Mouse (Mus musculus) forebrain, postnatal 0 days (tissue): ENCODE measurements around the gene Wdr74. TPM values are rescaled to one million over a fixed set of nuclear protein-coding genes. Genes with fewer than 3 reads are reported as not detected.

ENCODE experiments used
- ATAC-seq: fragments of 200-750 bp; cut with Nextera tagmentation; 2 replicates; pipeline ENCODE4 v1.8.0; 2017; ENCODE audit warnings: mild to moderate bottlenecking, moderate library complexity
- DNase-seq: peaks from one replicate; pipeline ENCODE4 v3.0.0-alpha.2; 2015
- H3K27ac ChIP-seq: fragments of 300-500 bp; sonication (generic); 2 replicates; pipeline ENCODE4 v1.5.1; 2014; ENCODE audit warnings: low read depth, mild to moderate bottlenecking, antibody characterized with exemption, low read length, moderate library complexity, mixed read lengths
- H3K27me3 ChIP-seq: fragments of 300-500 bp; sonication (generic); 2 replicates; pipeline ENCODE4 v1.6.1; 2014; ENCODE audit warnings: mild to moderate bottlenecking, low read length, mixed read lengths; ENCODE audit not compliant: insufficient read depth
- H3K36me3 ChIP-seq: fragments of 300-500 bp; sonication (generic); 2 replicates; pipeline ENCODE4 v1.6.1; 2014; ENCODE audit warnings: mild to moderate bottlenecking, moderate library complexity; ENCODE audit not compliant: insufficient read depth
- H3K4me1 ChIP-seq: fragments of 300-500 bp; sonication (generic); 2 replicates; pipeline ENCODE4 v1.6.1; 2014; ENCODE audit warnings: antibody characterized with exemption; ENCODE audit not compliant: insufficient read depth
- H3K4me2 ChIP-seq: fragments of 300-500 bp; sonication (generic); 2 replicates; pipeline ENCODE4 v1.6.1; 2014; ENCODE audit warnings: low read depth, mild to moderate bottlenecking, moderate library complexity
- H3K4me3 ChIP-seq: fragments of 300-500 bp; sonication (generic); 2 replicates; pipeline ENCODE4 v1.5.1; 2014; ENCODE audit warnings: low read depth, low read length, mixed read lengths
- H3K9ac ChIP-seq: fragments of 300-500 bp; sonication (generic); 2 replicates; pipeline ENCODE4 v1.6.1; 2014; ENCODE audit warnings: mild to moderate bottlenecking
- H3K9me3 ChIP-seq: fragments of 300-500 bp; sonication (generic); 2 replicates; pipeline ENCODE4 v1.6.1; 2016; ENCODE audit warnings: low read length
- CTCF ChIP-seq: sonication (generic); IDR thresholded peaks from 2 replicates; pipeline ENCODE4 v1.5.1; 2016; ENCODE audit warnings: antibody characterized with exemption, control low read depth, low read depth
- WGBS: fragments of 180-500 bp; shearing (Covaris S2); extraction: QIAGEN DNeasy Blood & Tissue Kit; methylation state at CpG from one replicate; pipeline ENCODE4 v1.1.7; 2014; 5-methylcytosine and 5-hydroxymethylcytosine counted together
- polyA plus RNA-seq: library from polyadenylated mRNA; unstranded; fragments of >200 nt; fragmentation: Nextera tagmentation; extraction: Ambion mirVana; gene quantifications from 2 replicates; pipeline ENCODE4 v1.2.1, GENCODE M21; 2015
- total RNA-seq: library from RNA; depleted of rRNA; stranded (reverse); fragments of >200 nt; gene quantifications from 2 replicates; pipeline ENCODE4 v1.2.3, GENCODE M21; 2014

Gene Wdr74
- total and polyA plus RNA-seq, 2 experiments from 2014 or later, result 74.1 to 98.7 TPM

DNA sequence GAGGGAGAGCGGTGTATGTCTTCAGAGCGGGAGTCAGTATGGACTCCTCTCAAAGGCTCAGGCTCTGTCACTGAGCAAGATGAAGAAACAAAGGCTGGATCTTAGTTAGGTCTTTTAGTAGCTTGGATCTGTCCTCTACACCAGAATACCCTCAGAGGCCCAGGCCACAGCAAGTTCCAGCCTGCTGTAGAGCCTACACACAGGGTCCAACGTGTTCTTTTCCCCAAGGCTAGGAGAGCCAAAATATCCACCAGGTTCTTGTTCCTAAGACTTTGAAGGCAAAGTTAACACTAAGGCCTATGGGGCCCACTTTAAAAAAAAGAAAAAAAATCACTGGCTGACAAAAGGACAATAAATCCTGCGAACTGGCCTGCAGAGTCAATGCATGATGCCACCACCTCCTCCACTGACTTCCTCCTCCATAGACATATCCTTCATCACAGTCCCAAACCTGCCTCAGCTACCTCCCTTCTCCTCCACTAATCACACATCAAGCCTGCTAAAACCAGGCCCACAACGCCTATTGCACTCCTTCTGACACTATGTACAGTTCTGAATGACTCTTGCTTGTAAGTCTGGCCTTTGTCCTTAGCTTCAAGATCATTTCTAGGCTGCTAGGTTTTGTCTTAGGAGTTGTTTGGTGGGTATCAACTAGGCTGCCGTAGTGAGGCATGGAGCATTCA, 30.5 kb upstream of the Wdr74 start:
- DNase-seq (no peak), ATAC-seq (no peak)
- Histone ChIP-seq H3K9ac (no peak overlapping the region), H3K4me1 (no peaks in the 10 kb centered on the region), H3K27me3 (no peaks in the 10 kb centered on the region), H3K9me3 (no peaks in the 10 kb centered on the region), H3K27ac (no peak overlapping the region), H3K4me2 (no peak overlapping the region), H3K4me3 (no peak overlapping the region), H3K36me3 (peaks cover 35% of the 10 kb centered on the region)
- TF ChIP-seq CTCF, result no peak
- WGBS, result 74% methylated on average over 6 of the region's 6 CpGs

DNA sequence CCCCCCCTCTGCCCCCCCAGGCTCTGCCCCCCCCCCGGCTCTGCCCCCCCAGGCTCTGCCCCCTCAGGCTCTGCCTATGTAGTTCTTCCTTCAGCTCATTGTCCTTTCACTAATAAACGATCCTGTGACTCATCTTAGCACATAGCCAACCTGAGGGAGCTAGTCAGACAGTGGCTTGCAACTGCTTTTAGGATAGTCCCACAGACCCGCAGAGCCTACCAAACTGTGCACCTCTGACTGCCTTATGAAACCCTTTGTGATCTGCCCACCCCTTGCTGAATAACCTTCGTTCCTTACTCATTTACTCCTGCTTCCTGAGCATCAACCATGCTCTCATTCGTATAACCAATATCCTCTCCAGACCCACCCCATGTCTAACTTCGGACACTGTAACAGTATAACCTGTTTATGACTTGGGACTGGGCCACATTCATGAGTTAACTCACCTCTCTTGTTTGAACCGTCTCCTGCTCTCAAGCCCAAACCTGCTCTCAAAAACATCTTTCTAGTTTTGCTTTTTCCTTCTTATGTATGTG, 29.4 kb upstream of the Wdr74 start:
- no peaks in the 10 kb centered on the region for H3K27me3 ChIP-seq
- 81% methylated on average over 7 of the region's 7 CpGs for WGBS
- no peaks in the 10 kb centered on the region; the same call in 1 of the 2 replicates for H3K4me1 ChIP-seq
- no peak overlapping the region for H3K27ac ChIP-seq
- no peaks in the 10 kb centered on the region for H3K9me3 ChIP-seq
- DNase-seq (no peak), ATAC-seq (no peak)
- no peak for TF ChIP-seq CTCF
- peaks cover 43% of the 10 kb centered on the region for H3K36me3 ChIP-seq
- no peak overlapping the region for H3K4me3 ChIP-seq
- no peak overlapping the region for H3K4me2 ChIP-seq
- H3K9ac ChIP-seq, result no peak overlapping the region

DNA sequence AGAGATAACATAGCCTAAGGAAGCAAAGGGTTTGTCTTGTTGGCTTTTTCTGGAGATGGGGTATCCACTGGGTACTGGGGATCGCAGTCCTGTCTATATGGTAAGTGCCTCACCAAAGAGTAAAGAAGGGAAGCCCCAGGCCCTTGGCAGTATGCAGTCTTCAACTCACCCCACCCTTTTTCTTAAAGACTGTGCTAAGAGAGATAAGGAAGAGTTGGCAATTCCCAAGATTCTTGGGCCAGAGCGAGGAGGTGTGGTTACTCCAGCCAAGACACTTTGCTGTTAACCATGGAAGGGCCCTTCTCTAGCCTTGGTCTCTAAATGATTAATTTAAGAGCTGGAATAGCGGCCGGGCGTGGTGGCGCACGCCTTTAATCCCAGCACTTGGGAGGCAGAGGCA, 28.7 kb upstream of the Wdr74 start:
- Histone ChIP-seq H3K27me3 (no peaks in the 10 kb centered on the region), H3K4me2 (no peak overlapping the region), H3K9me3 (no peaks in the 10 kb centered on the region), H3K4me1 (peaks cover 4% of the 10 kb centered on the region), H3K27ac (no peak overlapping the region), H3K9ac (no peak overlapping the region), H3K4me3 (no peak overlapping the region), H3K36me3 (peaks cover 47% of the 10 kb centered on the region)
- no peak for TF ChIP-seq CTCF
- DNase-seq, result no peak
- ATAC-seq, result no peak
- 96% methylated on average over 7 of the region's 7 CpGs for WGBS

DNA sequence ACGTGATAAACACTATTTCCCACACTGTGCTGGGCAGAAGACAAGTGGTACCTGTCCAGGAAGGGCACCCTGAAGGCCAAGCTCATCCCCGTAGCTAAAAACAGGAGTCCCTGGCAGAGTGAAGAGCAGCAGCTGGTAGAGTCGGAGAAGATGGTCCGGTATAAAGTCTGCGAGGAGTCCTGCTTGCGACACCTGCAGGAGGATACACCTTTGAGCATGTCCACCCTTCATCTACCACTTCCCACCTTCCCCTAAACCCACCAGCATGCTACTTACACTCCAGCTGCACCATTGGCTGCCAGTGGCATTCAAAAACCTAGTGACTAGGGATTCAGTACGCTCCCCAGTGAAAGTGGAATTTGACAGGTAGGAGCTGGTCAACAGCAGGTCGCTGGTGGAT, 26.7 kb upstream of the Wdr74 start:
- TF ChIP-seq CTCF, result no peak
- 92% methylated on average over 8 of the region's 8 CpGs for WGBS

DNA sequence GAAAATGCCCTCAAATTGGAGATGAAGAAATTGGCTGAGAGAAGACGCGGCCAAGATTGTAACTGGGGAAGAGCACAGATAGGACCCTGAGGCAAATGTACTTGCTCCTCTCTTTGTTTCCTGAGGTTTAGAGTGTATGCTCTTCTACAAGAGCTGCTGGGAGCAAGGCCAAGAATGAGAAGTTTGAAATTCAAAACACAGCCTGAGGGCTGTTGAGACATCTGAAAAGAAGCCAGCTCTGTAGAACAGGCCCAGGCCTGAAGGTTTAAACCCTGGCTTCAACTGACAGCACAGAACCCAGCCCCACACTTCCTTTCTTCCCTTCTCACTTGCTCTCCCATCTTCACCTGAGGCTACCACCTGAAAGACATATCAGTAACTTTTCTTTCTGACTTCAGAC, 25.6 kb upstream of the Wdr74 start:
- no peaks in the 10 kb centered on the region for H3K9me3 ChIP-seq
- peaks cover 13% of the 10 kb centered on the region for H3K4me1 ChIP-seq
- peaks cover 50% of the 10 kb centered on the region for H3K36me3 ChIP-seq
- H3K4me3 ChIP-seq, result no peak overlapping the region
- peak; percentile 47 for DNase-seq
- H3K9ac ChIP-seq, result no peak overlapping the region
- no peak overlapping the region for H3K4me2 ChIP-seq
- 66% methylated on average over 2 of the region's 2 CpGs for WGBS
- TF ChIP-seq CTCF, result no peak
- no peaks in the 10 kb centered on the region for H3K27me3 ChIP-seq
- H3K27ac ChIP-seq, result no peak overlapping the region
- ATAC-seq, result no peak

More for the DNA sequence above, 26.7 kb upstream of the Wdr74 start:
- H3K9me3 ChIP-seq, result no peaks in the 10 kb centered on the region
- no peaks in the 10 kb centered on the region for H3K27me3 ChIP-seq
- peaks cover 50% of the 10 kb centered on the region for H3K36me3 ChIP-seq
- H3K4me3 ChIP-seq, result no peak overlapping the region
- ATAC-seq (no peak), DNase-seq (no peak)
- no peak overlapping the region for H3K27ac ChIP-seq
- peaks cover 9% of the 10 kb centered on the region for H3K4me1 ChIP-seq
- no peak overlapping the region for H3K9ac ChIP-seq
- no peak overlapping the region for H3K4me2 ChIP-seq

DNA sequence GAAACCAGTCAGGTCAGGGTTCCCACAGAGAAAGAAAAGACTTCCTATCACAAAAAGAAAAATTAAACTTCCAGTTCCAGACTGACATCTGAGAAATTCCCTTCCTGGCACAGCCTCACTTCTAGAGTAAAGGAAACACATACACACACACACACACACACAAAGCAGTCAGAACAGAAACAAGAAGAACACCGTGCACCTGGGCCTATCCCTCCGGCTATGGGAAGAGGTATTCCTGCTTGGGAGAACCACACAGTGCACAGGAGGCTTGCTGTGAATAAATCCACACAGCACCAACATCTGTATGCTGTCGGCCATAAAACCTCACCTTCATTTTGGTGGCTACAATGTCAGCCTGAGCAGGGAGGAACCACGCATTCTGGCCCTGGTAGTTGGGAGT, 24.1 kb upstream of the Wdr74 start:
- H3K4me1 ChIP-seq, result peaks cover 13% of the 10 kb centered on the region
- H3K9me3 ChIP-seq, result no peaks in the 10 kb centered on the region
- no peak overlapping the region for H3K27ac ChIP-seq
- peaks cover 49% of the 10 kb centered on the region for H3K36me3 ChIP-seq
- 76% methylated on average over 4 of the region's 4 CpGs for WGBS
- no peak for TF ChIP-seq CTCF
- H3K4me2 ChIP-seq, result peak overlapping the region; percentile 74
- peak overlapping the region; percentile 84; the same call in 1 of the 2 replicates for H3K4me3 ChIP-seq
- DNase-seq (no peak), ATAC-seq (no peak)
- H3K27me3 ChIP-seq, result no peaks in the 10 kb centered on the region
- H3K9ac ChIP-seq, result peak overlapping the region; percentile 88; the same call in 1 of the 2 replicates
